Mouse (Mus musculus) bone marrow macrophage, adult 2 months (primary cell): ENCODE data around the gene Synpr. TPM values are rescaled to one million over a fixed set of nuclear protein-coding genes. Genes with fewer than 3 reads are reported as not detected.

Experiments
- H3K27ac ChIP-seq: 2 replicates; pipeline ENCODE4 v1.5.1; 2012; ENCODE audit warnings: low read depth, low read length; ENCODE audit not compliant: insufficient read depth
- H3K4me1 ChIP-seq: 2 replicates; pipeline ENCODE4 v1.6.1; 2012; ENCODE audit warnings: low read length; ENCODE audit not compliant: control insufficient read depth, insufficient read depth
- H3K4me3 ChIP-seq: 2 replicates; pipeline ENCODE4 v1.5.1; 2012; ENCODE audit warnings: mild to moderate bottlenecking, low read length, moderate library complexity; ENCODE audit not compliant: insufficient read depth
- CTCF ChIP-seq: IDR thresholded peaks from 2 replicates; pipeline ENCODE4 v1.5.1; 2012; ENCODE audit warnings: low read depth, mild to moderate bottlenecking, low read length, moderate library complexity
- POLR2A ChIP-seq: IDR thresholded peaks from 2 replicates; pipeline ENCODE4 v1.6.1; 2012; ENCODE audit warnings: mild to moderate bottlenecking, low read depth, low read length, borderline replicate concordance
- polyA plus RNA-seq: library from polyadenylated mRNA; stranded (reverse); fragments of >200 nt; gene quantifications from 2 replicates; pipeline ENCODE4 v1.2.4, GENCODE M21; 2012; ENCODE audit not compliant: missing spikeins, insufficient read depth, insufficient read length

Gene Synpr
- polyA plus RNA-seq, 1 experiment, result not detected

GRCm38 (mm10) chr14:13285341-13286130 lies 956 bp downstream of the Synpr start:
- Histone ChIP-seq H3K4me1 (no peaks in the 10 kb centered on the region), H3K4me3 (no peak overlapping the region), H3K27ac (no peak overlapping the region)
- TF ChIP-seq CTCF, result no peak
- no peak for TF ChIP-seq POLR2A

DNA sequence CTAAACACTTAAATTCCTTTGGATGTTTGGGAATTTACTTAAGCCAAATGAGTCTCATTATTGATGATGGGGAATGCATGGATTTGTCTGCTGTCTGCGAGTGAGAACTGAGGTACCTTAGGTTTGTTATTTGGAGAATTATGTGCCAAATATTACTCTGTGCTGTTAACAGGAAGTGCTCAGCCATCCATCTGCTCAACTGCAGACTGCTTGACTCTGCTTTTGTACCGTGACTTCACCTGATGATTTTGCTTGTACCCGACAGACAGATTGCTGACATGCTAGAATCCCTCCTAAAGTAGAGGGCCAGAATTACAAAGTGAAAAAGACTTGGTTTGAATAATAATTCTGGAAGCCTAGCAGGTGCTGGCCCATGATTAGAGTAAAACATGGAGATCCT lies 9.6 kb downstream of the Synpr start:
- no peaks in the 10 kb centered on the region for H3K4me1 ChIP-seq
- no peak overlapping the region for H3K4me3 ChIP-seq
- no peak overlapping the region for H3K27ac ChIP-seq
- TF ChIP-seq CTCF, result no peak
- TF ChIP-seq POLR2A, result no peak

DNA sequence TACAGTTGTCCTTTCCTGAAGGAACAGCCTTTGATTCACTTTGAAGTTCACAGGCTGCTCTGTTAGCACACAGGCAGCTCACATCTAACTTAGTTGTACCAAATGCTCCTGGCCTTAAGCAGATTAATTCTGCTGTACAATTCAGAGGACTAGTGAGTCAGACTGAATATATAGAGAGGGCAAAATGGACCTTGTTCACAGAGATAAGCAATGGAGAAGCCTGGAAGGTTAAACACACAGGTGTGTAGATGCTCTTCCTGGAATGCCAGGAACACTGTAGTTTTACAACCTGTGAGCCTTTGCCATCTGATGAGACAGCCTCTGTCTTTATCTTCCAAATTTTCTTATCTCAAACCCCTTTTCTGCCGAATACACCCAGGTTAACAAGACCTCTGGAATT lies 29.7 kb downstream of the Synpr start:
- no peak overlapping the region for H3K27ac ChIP-seq
- H3K4me3 ChIP-seq, result no peak overlapping the region
- TF ChIP-seq CTCF (no peak), POLR2A (no peak)
- H3K4me1 ChIP-seq, result no peaks in the 10 kb centered on the region

- H3K4me3 ChIP-seq, result no peak overlapping the region
- peaks cover 4% of the 10 kb centered on the region; the same call in 1 of the 2 replicates for H3K4me1 ChIP-seq
- no peak for TF ChIP-seq POLR2A
- no peak for TF ChIP-seq CTCF
- no peak overlapping the region for H3K27ac ChIP-seq
These were observed 43.9 kb downstream of the Synpr start for GRCm38 (mm10) chr14:13328461-13328860.

DNA sequence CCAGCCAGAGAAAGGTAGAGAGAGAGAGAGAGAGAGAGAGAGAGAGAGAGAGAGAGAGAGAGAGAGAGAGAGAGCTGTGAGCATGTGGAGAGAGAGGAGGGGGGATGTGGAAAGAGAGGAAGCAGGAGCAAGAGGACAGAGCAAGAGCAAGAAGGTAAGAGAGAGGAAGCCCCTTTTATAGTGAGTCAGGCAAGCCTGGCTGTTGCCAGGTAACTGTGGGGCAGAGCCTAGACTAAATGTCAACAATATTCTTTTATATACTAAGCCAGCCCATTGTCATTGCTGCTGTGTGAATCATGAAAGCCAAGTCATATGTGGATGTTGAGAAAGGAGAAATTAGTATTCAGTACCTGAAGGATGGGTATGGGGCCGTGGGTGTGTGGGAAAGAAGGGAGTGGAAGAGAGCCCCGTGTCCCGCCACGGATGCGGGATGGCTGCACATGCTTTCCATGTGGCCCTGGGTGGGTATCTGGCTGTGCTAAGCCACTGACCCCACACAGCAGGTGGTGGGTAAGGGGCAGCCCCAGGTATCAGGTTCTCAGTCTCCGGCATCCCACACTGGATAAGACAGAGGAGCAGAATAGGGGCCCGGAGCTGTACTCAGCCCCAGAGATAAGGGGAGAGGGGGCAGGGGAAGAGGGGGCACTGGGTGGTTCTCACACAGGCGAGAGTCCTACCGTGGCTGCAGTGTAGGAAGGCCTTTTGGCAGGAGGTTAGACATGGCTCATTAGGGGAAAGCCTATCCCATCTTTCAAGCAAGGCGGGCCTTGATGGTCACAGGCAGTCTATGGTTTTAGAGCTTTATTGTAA lies 48.1 kb downstream of the Synpr start:
- TF ChIP-seq CTCF (no peak), POLR2A (no peak)
- Histone ChIP-seq H3K27ac (no peak overlapping the region), H3K4me3 (no peak overlapping the region), H3K4me1 (peaks cover 4% of the 10 kb centered on the region; the same call in 1 of the 2 replicates)

- TF ChIP-seq CTCF (no peak), POLR2A (no peak)
- Histone ChIP-seq H3K4me1 (peaks cover 2% of the 10 kb centered on the region; the same call in 1 of the 2 replicates), H3K4me3 (no peak overlapping the region), H3K27ac (no peak overlapping the region)
These were observed 48.8 kb downstream of the Synpr start for GRCm38 (mm10) chr14:13333372-13333771.

DNA sequence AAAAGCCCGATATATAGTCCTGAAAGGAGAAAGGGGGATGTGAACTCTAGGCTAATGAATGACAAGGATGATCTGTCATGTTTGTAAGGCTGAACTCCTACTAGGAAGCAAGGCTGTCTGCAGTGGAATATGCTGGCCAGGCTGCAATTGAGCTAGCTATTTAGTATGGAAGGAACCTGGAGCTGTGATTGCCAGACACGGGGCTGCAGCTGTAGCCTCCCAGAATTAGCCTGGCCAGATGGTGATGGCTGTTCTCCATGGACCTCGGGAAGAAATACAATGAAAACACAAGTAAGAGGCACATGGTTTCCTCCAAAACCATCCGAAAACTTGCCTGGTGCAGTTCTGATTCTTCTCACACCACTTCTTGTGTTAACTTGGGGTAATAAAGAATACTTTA lies 51.6 kb downstream of the Synpr start:
- H3K4me1 ChIP-seq, result no peaks in the 10 kb centered on the region
- no peak for TF ChIP-seq CTCF
- no peak overlapping the region for H3K27ac ChIP-seq
- H3K4me3 ChIP-seq, result no peak overlapping the region

GRCm38 (mm10) chr14:13340688-13341087 lies 56.1 kb downstream of the Synpr start:
- Histone ChIP-seq H3K27ac (no peak overlapping the region), H3K4me3 (no peak overlapping the region), H3K4me1 (no peaks in the 10 kb centered on the region)
- TF ChIP-seq POLR2A, result no peak
- TF ChIP-seq CTCF, result no peak

- TF ChIP-seq POLR2A (no peak), CTCF (no peak)
- H3K27ac ChIP-seq, result no peak overlapping the region
- H3K4me3 ChIP-seq, result no peak overlapping the region
- H3K4me1 ChIP-seq, result no peaks in the 10 kb centered on the region
These were observed 59.7 kb downstream of the Synpr start for GRCm38 (mm10) chr14:13344240-13344639.

DNA sequence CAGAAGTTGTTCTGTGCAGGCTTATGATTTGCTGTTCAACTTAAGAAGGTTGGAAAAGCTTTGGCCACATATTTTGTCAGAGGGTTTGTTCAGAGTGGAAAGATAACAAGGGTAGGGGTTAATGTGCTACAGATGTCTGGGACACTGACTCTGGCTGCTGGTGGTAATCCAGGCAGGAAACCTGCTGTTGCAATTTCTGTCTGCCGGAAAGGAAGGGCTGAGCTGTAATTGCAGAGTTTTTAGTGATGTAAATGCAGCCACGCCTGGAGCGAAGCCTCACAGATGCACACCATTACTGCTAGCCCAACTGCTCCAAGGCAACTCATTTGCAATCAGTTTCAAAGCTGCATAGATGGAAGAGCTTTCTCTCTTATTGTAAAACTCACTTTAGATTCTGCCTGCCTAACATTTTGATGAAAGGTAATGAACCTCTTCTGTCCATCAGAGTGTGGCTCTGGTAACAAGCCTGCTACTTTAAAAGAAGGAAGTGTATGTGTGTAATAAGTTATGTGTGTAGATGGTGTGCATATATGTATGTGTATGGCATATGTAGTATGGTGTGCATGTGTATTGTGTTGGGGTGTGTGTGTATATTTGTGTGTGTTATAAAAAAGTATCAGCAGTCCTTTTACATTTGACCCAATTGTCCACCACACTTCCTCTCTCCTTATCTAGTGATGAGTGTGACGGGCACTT lies 64.7 kb downstream of the Synpr start:
- H3K27ac ChIP-seq, result no peak overlapping the region
- TF ChIP-seq POLR2A (no peak), CTCF (no peak)
- no peaks in the 10 kb centered on the region for H3K4me1 ChIP-seq
- no peak overlapping the region for H3K4me3 ChIP-seq
